Mouse (Mus musculus) central nervous system, embryonic 14 days (tissue): ENCODE measurements around the gene Ifng. TPM values are rescaled to one million over a fixed set of nuclear protein-coding genes. Genes with fewer than 3 reads are reported as not detected.

Source experiments
- polyA plus RNA-seq: library from polyadenylated mRNA; depleted of rRNA; stranded (reverse); fragments of >200 nt; gene quantifications from 2 replicates; pipeline ENCODE4 v1.2.3, GENCODE M21; 2012; rRNA removed

Gene Ifng
- polyA plus RNA-seq = 0.05 TPM in 1 of 2 replicates, not detected in the other

DNA sequence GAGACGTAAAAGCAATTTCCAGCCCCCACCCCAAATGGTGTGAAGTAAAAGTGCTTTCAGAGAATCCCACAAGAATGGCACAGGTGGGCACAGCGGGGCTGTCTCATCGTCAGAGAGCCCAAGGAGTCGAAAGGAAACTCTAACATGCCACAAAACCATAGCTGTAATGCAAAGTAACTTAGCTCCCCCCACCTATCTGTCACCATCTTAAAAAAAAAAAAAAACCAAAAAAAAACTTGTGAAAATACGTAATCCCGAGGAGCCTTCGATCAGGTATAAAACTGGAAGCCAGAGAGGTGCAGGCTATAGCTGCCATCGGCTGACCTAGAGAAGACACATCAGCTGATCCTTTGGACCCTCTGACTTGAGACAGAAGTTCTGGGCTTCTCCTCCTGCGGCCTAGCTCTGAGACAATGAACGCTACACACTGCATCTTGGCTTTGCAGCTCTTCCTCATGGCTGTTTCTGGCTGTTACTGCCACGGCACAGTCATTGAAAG is at the start of gene Ifng:
TSS of gene Ifng (plus strand) at position 305 of the 499 bp plus-strand sequence.

Other genes with a start within 250 kb of the Ifng start
- 0.13 and 0.15 TPM in 2 replicates for gene Il22, start 236.1 kb upstream of the Ifng start, polyA plus RNA-seq
- 0.08 and 0.15 TPM in 2 replicates for gene Gm32717, start 200.3 kb upstream of the Ifng start, polyA plus RNA-seq
- gene Gm32802, start 182.4 kb upstream of the Ifng start, polyA plus RNA-seq = 0.08 and 0.15 TPM in 2 replicates
- gene Iltifb, start 146.0 kb upstream of the Ifng start, polyA plus RNA-seq = not detected in 2 replicates
- gene Gm9040, start 114.1 kb upstream of the Ifng start, polyA plus RNA-seq = not detected in 2 replicates
- gene Gm9044, start 108.6 kb upstream of the Ifng start, polyA plus RNA-seq = not detected in 2 replicates
- 0.02 and 0.05 TPM in 2 replicates for gene Gm9045, start 103.2 kb upstream of the Ifng start, polyA plus RNA-seq
- gene Gm9046, start 97.8 kb upstream of the Ifng start, polyA plus RNA-seq = not detected in 2 replicates
- gene Gm9048, start 92.4 kb upstream of the Ifng start, polyA plus RNA-seq = not detected in 2 replicates
- gene Gm9049, start 86.9 kb upstream of the Ifng start, polyA plus RNA-seq = 0.02 and 0.05 TPM in 2 replicates